Comparison of ENCODE assay signal across 8 mouse cellular contexts in the genomic region with DNA sequence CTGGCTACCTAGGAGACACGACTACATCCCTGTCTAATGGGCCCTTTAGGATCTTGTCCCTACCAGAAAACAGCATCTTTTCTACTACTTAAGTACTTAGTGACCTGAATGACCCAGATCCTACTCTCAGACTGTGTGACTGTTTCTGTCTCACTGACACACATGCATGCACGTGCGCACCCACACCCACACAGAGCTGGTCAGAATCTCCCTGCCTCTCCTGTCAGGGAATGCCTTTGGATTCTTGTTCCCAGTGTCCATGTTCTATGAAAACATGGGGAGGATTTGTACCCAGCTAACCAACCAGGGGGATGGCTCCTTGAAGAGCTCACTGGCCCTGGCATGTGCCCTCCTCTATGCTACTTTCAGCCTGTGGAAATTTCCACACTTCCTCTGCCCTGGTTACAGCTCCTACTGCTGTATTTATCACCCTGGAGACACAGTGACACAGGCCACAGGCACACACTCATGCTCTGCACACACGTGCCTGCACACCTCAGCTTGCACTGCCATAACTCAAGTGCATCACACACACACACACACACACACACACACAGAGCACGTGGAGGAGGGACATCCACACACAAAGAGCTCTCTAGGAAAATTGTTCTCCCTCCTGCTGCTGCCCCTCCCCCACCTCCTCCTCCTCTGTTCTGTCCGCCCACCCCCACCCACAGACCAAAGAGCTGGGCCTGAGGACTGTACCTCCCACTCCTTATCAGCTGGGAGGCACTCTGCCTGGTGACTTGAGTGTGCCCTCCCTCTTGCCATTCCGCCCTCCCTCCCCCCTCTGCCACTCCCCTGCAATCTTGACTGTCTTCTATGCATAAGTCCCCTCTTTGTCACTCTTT. TPM values are rescaled to one million over a fixed set of nuclear protein-coding genes. Genes with fewer than 3 reads are reported as not detected.
A peak's percentile ranks its signal among the peaks of the same experiment; 100 is the strongest.
DNase-seq lines count a peak whose midpoint lies in the region; ATAC-seq and TF ChIP-seq lines count a peak whose summit lies in the region.

No protein-coding gene starts in this region.

- H3K9ac ChIP-seq in liver, embryonic 14.5 days (replicated peaks) = no peak overlapping the region
- H3K9ac ChIP-seq in neural tube, embryonic 15.5 days (replicated peaks) = no peak overlapping the region

- no peak overlapping the region for H3K4me3 ChIP-seq in liver, embryonic 14.5 days (ENCODE audit: insufficient read depth in 1 of 2, low read depth in 2 of 2, low read length in 2 of 2)
- H3K4me3 ChIP-seq in neural tube, embryonic 15.5 days (replicated peaks) = no peak overlapping the region

- H3K27me3 ChIP-seq in liver, embryonic 14.5 days (ENCODE audit: control insufficient read depth, insufficient read depth, low read length) = no peaks in the 10 kb centered on the region
- peaks cover 21% of the 10 kb centered on the region for H3K27me3 ChIP-seq in neural tube, embryonic 15.5 days (replicated peaks)

- DNase-seq in adrenal gland, adult 8-10 months = peak; percentile 21
- DNase-seq in adrenal gland, postnatal 25 days = no peak
- DNase-seq in right cerebral cortex, postnatal 10 days (ENCODE audit: low spot score in 2 of 2) = peak; percentile 68 to 71
- DNase-seq in right cerebral cortex, adult 2 months (ENCODE audit: low spot score in 2 of 2) = no peak
- peak; percentile 43 to 52 (median 46) for DNase-seq in liver, embryonic 14.5 days (ENCODE audit: low read depth in 3 of 3, low spot score in 3 of 3)
- no peak for DNase-seq in cerebellum, adult 18-20 months
- DNase-seq in gastrocnemius, adult 18-20 months (ENCODE audit: low spot score) = no peak

- H3K4me1 ChIP-seq in liver, embryonic 14.5 days (replicated peaks; ENCODE audit: control insufficient read depth in 2 of 2, insufficient read depth in 2 of 2, low read length in 1 of 2) = peaks cover 9 to 17% of the 10 kb centered on the region in 2 experiments; a peak in 3 of 4 replicates
- H3K4me1 ChIP-seq in neural tube, embryonic 15.5 days = peaks cover 30% of the 10 kb centered on the region

- no peak overlapping the region for H3K4me2 ChIP-seq in liver, embryonic 14.5 days (ENCODE audit: low read depth)
- no peak overlapping the region for H3K4me2 ChIP-seq in neural tube, embryonic 15.5 days

- no peak overlapping the region for H3K27ac ChIP-seq in liver, embryonic 14.5 days
- H3K27ac ChIP-seq in neural tube, embryonic 15.5 days (replicated peaks) = 0 out of 2 replicates have a peak overlapping the region, but pooled peaks have one; percentile 15

- ATAC-seq in liver, embryonic 14.5 days (ENCODE audit: insufficient read depth) = peak; percentile 79
- peak; percentile 55 for ATAC-seq in neural tube, embryonic 15.5 days (ENCODE audit: low FRiP score)

- no peaks in the 10 kb centered on the region for H3K36me3 ChIP-seq in liver, embryonic 14.5 days (replicated peaks; ENCODE audit: control insufficient read depth, insufficient read depth, low read depth)
- no peaks in the 10 kb centered on the region for H3K36me3 ChIP-seq in neural tube, embryonic 15.5 days

- no peaks in the 10 kb centered on the region for H3K9me3 ChIP-seq in liver, embryonic 14.5 days (ENCODE audit: control insufficient read depth, low read length)
- no peaks in the 10 kb centered on the region for H3K9me3 ChIP-seq in neural tube, embryonic 15.5 days (replicated peaks)

- 28% methylated on average over 7 of the region's 7 CpGs for WGBS in liver, embryonic 14.5 days (ENCODE audit: insufficient replicate concordance)
- WGBS in neural tube, embryonic 15.5 days = 29% methylated on average over 6 of the region's 7 CpGs

- TF ChIP-seq CTCF in liver, embryonic 14.5 days (IDR thresholded peaks at IDR 0.05; ENCODE audit: low read depth) = no peak

- TF ChIP-seq EP300 in liver, embryonic 14.5 days (IDR thresholded peaks at IDR 0.05; ENCODE audit: low read depth) = no peak

RNA-seq across cellular contexts. Expression of gene Gm45837, which starts 4.2 kb away (rescaled TPM):
- total RNA-seq in adrenal gland, adult 8-10 months (2022) = 1 to 10 TPM in 2 of 4 experiments, not detected in 2; 4.4 to 8.6 TPM
- 4.2 TPM in 1 of 2 replicates, not detected in the other for total RNA-seq in adrenal gland, postnatal 25 days (2021)
- polyA plus RNA-seq in liver, embryonic 14.5 days (2012; rRNA removed) = not detected in 2 replicates
- polyA plus RNA-seq in liver, embryonic 14.5 days (2014; fragmentation: Nextera tagmentation; extraction: Ambion mirVana) = 4.3 TPM in 1 of 2 replicates, not detected in the other
- 0.99 TPM in 1 of 2 replicates, not detected in the other for polyA plus RNA-seq in neural tube, embryonic 15.5 days (2015; fragmentation: Nextera tagmentation; extraction: Ambion mirVana)
- total RNA-seq in gastrocnemius, adult 18-20 months (2021) = not detected

RNA-seq across cellular contexts. Expression of gene Pde2a, which starts 6.6 kb away (rescaled TPM):
- 100 to 1,000 TPM; 219 to 291 (median 255) TPM for total RNA-seq in adrenal gland, adult 8-10 months (2022)
- total RNA-seq in adrenal gland, postnatal 25 days (2021) = 161 and 169 TPM in 2 replicates
- 3.0 and 3.2 TPM in 2 replicates for polyA plus RNA-seq in liver, embryonic 14.5 days (2012; rRNA removed)
- polyA plus RNA-seq in liver, embryonic 14.5 days (2014; fragmentation: Nextera tagmentation; extraction: Ambion mirVana) = 2.5 and 6.6 TPM in 2 replicates
- polyA plus RNA-seq in neural tube, embryonic 15.5 days (2015; fragmentation: Nextera tagmentation; extraction: Ambion mirVana) = 27.9 and 28.5 TPM in 2 replicates
- 10 to 100 TPM; 21.0 to 23.0 TPM for total RNA-seq in gastrocnemius, adult 18-20 months (2021)

Comparison
In these comparisons a context has a peak if more than half of its experiments do, and no peak if none do; other contexts are left out.
1. DNase-seq: peak in adrenal gland, adult 8-10 months (single experiment), right cerebral cortex, postnatal 10 days (2 of 2) and liver, embryonic 14.5 days (3 of 3); none in adrenal gland, postnatal 25 days (single experiment), right cerebral cortex, adult 2 months (0 of 2), cerebellum, adult 18-20 months (0 of 2) and gastrocnemius, adult 18-20 months (single experiment).